Mouse (Mus musculus) mesoderm, embryonic 11.5 days (tissue): ENCODE measurements around the gene Zc2hc1b.
A peak's percentile ranks its signal among the peaks of the same experiment; 100 is the strongest.
"Not testable (repeated sequence)": the region's sequence is repeated elsewhere in the genome, so short reads cannot be mapped to it uniquely, and the experiment has no call there.

Experiments
- DNase-seq: peaks from one replicate; pipeline ENCODE4 v3.0.0-alpha.2; 2012; ENCODE audit warnings: low read depth, low spot score

Gene Zc2hc1b

DNA sequence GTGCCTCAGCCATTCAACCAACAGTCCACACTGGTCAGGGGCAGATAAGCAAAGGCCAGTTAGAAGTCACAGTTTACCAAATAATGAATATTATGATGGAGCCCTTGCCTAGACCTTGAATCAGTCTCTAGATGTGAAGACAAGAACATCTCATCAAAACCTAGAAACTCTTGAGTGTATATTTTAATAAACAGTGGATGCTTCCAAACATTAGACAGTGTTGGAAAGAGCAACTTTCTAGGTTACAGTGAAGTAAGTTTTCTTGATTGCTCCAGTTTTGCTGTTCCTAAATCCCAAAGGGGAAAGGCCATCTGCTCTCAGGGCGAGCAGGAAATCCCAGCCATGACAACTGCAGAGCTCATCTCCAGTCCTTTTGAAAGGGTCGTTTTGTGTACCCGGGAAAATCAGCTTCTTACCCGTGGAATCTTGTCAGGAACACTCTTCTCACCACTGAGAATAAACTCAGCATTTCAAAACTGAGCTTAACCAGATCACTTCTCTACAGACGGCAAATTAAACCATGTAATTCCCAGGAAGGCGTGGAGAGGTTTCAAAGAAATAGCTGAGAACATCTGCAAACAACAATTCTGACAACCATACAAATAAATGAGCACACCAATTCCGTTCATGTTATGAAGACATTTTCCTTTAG lies at the start of gene Zc2hc1b:
Gene Zc2hc1b (minus strand): TSS at position 51 of the 652 bp plus-strand sequence.
- no peak for DNase-seq

DNA sequence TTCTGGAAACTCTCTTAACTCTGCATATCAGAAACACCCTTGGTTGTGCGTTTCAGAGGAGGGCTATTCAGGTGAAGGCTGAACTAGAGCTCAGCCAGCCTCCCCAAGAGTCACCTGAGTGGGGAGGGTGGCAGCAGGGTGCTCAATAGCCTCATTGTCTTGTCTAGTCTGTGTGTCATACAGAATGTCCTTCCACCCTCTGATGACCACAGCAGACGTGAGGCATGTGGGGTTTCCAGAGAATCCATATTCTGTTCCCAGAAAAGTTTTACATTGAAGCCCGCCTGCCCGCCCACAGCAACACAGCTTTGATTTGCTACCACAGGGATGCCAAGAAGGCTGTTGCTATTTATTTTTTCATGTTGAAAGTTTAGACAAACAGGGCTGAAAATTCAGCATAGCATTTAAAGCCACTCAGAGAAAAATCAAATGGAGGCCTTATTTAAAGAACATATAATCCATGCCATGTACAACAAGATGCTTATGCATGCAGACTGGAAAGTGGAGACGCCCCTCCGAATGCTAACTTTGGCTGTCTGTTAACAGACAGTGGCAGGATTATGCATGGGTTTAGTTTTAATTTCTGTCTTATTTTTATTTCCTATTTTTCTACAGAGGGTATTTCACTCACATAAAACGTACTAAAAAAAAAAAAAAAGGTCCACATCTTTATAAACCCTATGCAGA lies 47.7 kb upstream of the Zc2hc1b start:
- DNase-seq, result no peak

GRCm38 (mm10) chr10:13222135-13222534 lies 44.3 kb upstream of the Zc2hc1b start:
- no peak for DNase-seq

DNA sequence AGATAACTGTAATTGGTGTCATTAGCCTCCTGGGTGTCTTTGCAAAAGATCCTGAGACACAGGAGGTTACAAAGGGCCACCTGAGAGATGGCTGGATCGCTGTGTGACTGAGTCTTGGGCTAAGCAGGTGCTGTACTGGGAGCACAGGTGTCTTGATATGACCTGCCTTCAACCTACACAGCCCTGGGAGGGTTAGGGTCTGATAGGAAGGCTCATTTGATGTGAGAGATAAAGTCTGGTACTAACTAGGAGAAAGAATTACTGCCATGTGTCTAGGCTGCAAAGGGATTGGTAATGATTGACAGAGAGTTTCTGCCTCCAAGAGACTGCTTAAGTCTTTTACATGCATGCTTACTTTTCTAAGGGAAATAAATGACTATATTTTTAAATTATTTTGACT lies 42.2 kb upstream of the Zc2hc1b start:
- DNase-seq, result no peak

DNA sequence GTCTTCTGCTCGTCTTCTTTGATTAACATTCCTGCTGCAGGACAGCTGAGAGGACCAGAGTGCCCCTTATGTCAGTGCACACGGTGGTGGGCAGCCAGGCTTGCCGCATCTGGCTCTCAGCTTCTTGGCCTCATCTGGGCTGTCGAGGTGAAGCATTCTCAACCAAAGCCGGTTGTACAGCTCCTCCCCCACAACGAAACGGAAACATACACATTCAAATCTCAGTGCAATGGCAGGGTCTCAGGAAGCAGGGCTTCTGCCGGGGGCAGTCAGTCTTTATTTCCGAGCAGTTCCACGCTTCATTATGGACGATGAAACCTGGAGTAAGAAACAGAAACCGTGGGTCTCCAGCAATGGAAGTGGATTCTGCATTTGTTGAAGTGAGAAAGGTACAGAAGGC lies 36.1 kb upstream of the Zc2hc1b start:
- DNase-seq, result no peak

GRCm38 (mm10) chr10:13212829-13213228 lies 35.0 kb upstream of the Zc2hc1b start:
- DNase-seq, result no peak

DNA sequence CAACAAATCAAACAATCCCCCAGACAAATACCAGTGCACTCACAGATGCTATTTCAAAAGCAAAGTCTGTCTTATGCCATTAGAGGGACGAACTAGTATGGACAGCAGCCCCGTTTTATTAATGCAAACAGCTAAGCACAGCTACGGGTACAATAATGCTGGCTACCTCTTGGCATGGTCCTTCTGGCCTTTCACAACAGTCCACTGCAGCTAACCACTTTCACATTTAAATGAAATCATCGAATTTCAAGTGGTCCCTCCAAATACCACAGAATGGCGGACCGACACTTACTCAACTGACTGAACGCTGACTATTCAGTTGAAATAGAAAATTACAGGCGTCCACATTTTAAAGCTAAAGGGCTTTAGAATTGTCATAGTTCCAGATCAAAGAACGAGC lies 34.5 kb upstream of the Zc2hc1b start:
- no peak for DNase-seq

DNA sequence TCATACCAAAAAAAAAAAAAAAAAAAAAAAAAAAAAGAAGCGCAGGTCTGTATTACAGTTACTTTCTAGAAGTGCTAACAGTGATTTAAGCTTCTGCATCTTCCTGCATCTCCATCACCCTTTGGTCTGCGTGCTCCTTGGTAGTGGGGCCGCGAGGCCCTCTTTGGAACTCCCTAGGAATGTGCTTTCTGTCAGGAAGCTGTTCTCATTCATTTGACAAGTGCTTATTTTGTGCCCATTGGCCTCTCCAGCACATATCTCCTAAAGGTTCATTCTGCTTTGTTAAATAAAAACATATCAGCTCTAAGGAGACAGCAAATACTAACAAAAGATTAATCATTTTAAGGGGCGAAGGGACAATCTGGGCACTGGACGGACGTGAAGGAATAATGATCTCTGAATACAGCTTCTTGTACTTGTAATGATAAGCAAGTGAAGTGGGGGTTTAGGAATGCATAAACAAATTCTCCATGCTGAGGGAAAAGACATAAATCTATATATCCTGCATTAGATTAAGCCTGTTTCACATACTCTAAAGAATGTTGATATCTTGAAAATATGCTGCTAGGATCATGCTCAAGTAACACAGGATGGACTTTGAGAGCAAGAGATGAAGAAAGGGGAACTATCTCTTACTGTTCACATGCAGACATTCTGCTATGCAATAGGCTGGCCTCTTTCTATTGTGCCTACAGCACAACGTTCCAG lies 32.3 kb upstream of the Zc2hc1b start:
- peak; percentile 27 for DNase-seq

- DNase-seq, result peak; percentile 19
These were observed 31.7 kb upstream of the Zc2hc1b start for GRCm38 (mm10) chr10:13209506-13209905.

DNA sequence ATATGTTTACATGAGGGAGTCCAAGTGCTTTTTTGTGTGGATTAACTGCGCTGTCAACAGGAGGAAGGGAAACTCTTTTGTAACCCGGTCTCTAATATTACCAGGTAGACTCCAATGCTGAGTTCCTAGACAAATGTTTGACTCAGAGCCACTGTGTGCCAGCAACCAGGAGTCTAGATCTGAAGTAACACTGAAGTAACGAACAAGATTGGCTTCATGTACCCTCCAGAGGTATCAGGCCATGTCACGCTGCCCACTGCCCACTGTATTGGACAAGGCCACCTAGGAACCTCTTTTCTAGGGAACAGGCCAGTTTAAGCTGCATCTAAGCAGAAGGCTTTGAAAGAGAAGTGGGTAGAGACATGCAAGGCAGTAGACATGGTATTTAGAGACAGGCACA lies 31.2 kb upstream of the Zc2hc1b start:
- no peak for DNase-seq

GRCm38 (mm10) chr10:13201741-13202293 lies 24.0 kb upstream of the Zc2hc1b start:
- no peak for DNase-seq

GRCm38 (mm10) chr10:13200862-13201261 lies 23.0 kb upstream of the Zc2hc1b start:
- DNase-seq, result no peak

DNA sequence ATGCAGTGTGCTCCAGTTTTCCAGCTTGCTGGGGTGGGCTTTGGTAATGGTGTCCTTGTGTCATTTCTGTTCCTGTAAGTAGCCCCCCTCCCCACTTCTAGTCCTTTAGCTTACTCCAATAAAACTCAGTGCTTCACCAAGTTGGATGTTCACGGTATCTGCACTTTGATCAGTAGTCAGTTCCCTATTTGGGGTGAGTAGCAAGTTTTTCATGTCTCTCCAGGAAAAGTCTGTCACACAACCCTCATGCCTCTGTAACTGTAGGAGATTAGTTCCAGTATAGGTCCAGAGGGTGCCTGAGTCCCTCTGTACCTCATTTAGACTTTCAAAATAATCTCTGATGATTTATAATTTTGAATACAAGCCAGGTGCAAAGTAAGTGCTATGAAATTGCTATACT lies 21.4 kb upstream of the Zc2hc1b start:
- DNase-seq, result no peak

- DNase-seq, result no peak
These were observed 19.2 kb upstream of the Zc2hc1b start for GRCm38 (mm10) chr10:13196872-13197507.

- DNase-seq, result not testable (repeated sequence)
These were observed 15.7 kb upstream of the Zc2hc1b start for GRCm38 (mm10) chr10:13193496-13193895.

DNA sequence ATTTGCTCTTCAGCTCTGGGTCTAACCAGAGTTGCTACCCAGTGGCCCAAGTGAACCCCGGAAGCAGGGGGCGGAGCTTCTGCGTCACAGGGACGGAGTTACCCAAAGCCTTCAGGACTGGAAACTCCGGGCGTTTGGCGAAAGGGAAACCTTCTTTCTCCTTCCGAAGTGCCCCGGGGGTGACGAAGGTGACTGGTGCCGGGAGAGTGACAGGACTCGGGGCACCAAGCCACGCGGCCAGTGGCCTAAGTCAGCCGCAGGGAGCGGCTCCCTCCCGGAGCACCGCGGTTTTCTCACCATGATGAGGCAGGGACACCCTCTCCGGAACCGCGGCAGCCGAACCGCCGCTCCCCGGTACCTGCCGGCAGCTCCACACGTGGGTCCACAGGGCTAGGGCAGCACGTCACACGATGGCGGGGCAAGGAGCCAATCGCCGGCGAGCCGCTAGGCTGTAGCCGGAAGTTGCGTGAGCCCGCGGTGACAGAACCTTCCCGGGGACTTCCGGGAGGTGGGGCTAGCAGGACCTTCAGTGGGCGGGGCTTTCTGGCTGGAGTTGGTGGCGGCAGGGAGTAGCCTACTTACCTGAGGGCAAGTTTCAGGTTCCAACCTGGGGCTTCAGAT lies 15.0 kb upstream of the Zc2hc1b start, which contains the start of gene Ltv1:
Gene Ltv1 (minus strand): TSS at position 438 of the 621 bp plus-strand sequence.
- peak; percentile 92 for DNase-seq

DNA sequence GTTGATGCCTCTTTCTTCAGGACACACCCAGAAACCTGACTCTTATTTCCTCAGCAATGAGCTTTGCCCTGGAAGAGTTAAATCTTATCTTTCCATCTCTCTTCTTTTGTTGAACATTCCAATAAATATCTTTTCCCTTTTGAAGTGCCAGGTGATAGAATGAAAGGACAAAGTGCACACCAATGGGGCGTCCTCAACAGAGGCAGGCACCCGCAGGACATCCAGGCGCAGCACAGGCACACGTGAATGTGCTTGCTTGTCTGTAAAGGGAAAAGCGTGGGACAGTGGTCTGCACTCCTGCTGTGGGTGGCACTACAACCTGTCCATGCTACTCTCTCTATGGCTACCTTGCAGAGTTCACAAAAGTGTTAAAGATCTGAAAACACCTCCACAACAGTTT lies 12.1 kb upstream of the Zc2hc1b start:
- no peak for DNase-seq

DNA sequence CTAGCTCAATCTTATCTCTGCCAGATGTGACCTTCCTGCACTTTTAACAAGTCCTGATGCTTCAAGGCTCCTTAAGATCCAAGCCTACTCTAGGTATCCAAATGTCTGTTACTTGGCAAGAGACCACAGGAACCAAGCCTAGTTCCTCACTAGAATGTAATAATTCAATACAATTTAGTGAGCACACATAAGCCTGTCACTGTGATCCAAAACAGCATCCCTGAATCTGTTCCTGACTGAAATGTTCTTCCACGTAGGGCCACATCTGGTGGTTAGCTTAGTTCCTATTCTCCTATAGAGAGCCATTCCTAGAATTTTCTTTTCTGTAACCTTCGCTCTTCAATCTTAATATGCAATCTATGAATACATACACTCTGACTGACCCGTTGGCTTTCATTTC lies 8.9 kb upstream of the Zc2hc1b start:
- DNase-seq, result no peak

- no peak for DNase-seq
These were observed 6.4 kb upstream of the Zc2hc1b start for GRCm38 (mm10) chr10:13184170-13184766.

DNA sequence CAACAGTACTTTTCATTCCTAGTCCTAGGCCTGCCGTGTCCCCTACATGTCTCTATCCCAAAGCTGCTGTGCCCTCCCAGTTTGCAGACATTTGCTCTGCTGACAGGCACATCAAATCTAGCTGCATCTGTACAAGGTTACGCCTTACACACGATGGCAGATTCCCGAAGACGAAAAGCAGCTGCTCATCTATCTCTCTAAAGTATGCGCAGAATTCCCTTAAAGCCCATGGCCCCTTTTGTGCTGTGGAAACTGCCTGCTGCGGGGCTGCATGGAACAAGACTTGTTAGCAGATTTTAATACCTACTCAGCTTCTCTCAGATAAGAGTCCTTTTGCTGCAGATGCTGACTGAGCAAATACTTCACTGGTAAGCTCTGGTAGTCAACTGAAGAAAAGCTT lies 2.4 kb upstream of the Zc2hc1b start:
- no peak for DNase-seq

- no peak for DNase-seq
These were observed 2.0 kb downstream of the Zc2hc1b start for GRCm38 (mm10) chr10:13175866-13176265.
